Mouse (Mus musculus): ENCODE measurements around the gene Tcp10c.
"Not testable (repeated sequence)": the region's sequence is repeated elsewhere in the genome, so short reads cannot be mapped to it uniquely, and the experiment has no call there.

GRCm38 (mm10) chr17:13362489-13362888 lies 8.1 kb downstream of the Tcp10c start:
- not testable (repeated sequence) for TF ChIP-seq CTCF (IDR thresholded peaks at IDR 0.05; ENCODE audit: insufficient read depth, low read length); POLR2A (IDR thresholded peaks at IDR 0.05; ENCODE audit: borderline replicate concordance, extremely low read depth, low read depth, low read length)

Data from lung, adult 2 months (tissue).